Mouse (Mus musculus): ENCODE data around the gene Vrk1. TPM values are rescaled to one million over a fixed set of nuclear protein-coding genes. Genes with fewer than 3 reads are reported as not detected.
A peak's percentile ranks its signal among the peaks of the same experiment; 100 is the strongest.

The Vrk1 gene
- polyA plus RNA-seq, 1 experiment from 2014 or later, result 108 TPM

- H3K27me3 ChIP-seq (ENCODE audit: control insufficient read depth, insufficient read depth, low read length), result no peaks in the 10 kb centered on the region
- H3K4me3 ChIP-seq (ENCODE audit: low read depth, low read length), result no peak overlapping the region
- WGBS, result 84% methylated on average over 12 of the region's 12 CpGs
- no peaks in the 10 kb centered on the region for H3K9me3 ChIP-seq (ENCODE audit: control insufficient read depth, low read length)
- no peak overlapping the region for H3K27ac ChIP-seq (replicated peaks; ENCODE audit: low read depth, low read length)
- H3K4me2 ChIP-seq (ENCODE audit: low read depth, severe bottlenecking), result peak overlapping the region; percentile 25; the same call in 1 of the 2 replicates
- no peaks in the 10 kb centered on the region for H3K36me3 ChIP-seq (ENCODE audit: control insufficient read depth, insufficient read depth, low read length)
- H3K9ac ChIP-seq (ENCODE audit: low read length), result peak overlapping the region; percentile 5
- ATAC-seq (ENCODE audit: insufficient number of reproducible peaks, low FRiP score, low TSS enrichment, low read depth), result no peak; the same call in 1 of the 2 replicates
- no peaks in the 10 kb centered on the region for H3K4me1 ChIP-seq (ENCODE audit: control insufficient read depth, insufficient read depth, low read length)
- no peak for DNase-seq (ENCODE audit: low spot score)
These were observed 732 bp upstream of the Vrk1 start for GRCm38 (mm10) chr12:106009122-106009870.

GRCm38 (mm10) chr12:106012161-106012560 is 2.1 kb downstream of the Vrk1 start:
- H3K36me3 ChIP-seq (ENCODE audit: control insufficient read depth, insufficient read depth, low read length), result no peaks in the 10 kb centered on the region
- ATAC-seq (ENCODE audit: insufficient number of reproducible peaks, low FRiP score, low TSS enrichment, low read depth), result no peak
- WGBS, result 81% methylated on average over 2 of the region's 2 CpGs

GRCm38 (mm10) chr12:106016265-106017012 is 6.4 kb downstream of the Vrk1 start:
- Histone ChIP-seq H3K4me1 (ENCODE audit: control insufficient read depth, insufficient read depth, low read length) (no peaks in the 10 kb centered on the region), H3K4me3 (ENCODE audit: low read depth, low read length) (no peak overlapping the region), H3K27me3 (ENCODE audit: control insufficient read depth, insufficient read depth, low read length) (no peaks in the 10 kb centered on the region), H3K36me3 (ENCODE audit: control insufficient read depth, insufficient read depth, low read length) (no peaks in the 10 kb centered on the region), H3K9ac (ENCODE audit: low read length) (no peak overlapping the region), H3K27ac (replicated peaks; ENCODE audit: low read depth, low read length) (no peak overlapping the region), H3K4me2 (ENCODE audit: low read depth, severe bottlenecking) (no peak overlapping the region), H3K9me3 (ENCODE audit: control insufficient read depth, low read length) (no peaks in the 10 kb centered on the region)
- DNase-seq (ENCODE audit: low spot score) (no peak), ATAC-seq (ENCODE audit: insufficient number of reproducible peaks, low FRiP score, low TSS enrichment, low read depth) (no peak)
- WGBS, result 93% methylated on average over 12 of the region's 12 CpGs

More at GRCm38 (mm10) chr12:106012161-106012560, 2.1 kb downstream of the Vrk1 start:
- Histone ChIP-seq H3K27ac (replicated peaks; ENCODE audit: low read depth, low read length) (no peak overlapping the region), H3K27me3 (ENCODE audit: control insufficient read depth, insufficient read depth, low read length) (no peaks in the 10 kb centered on the region), H3K4me3 (ENCODE audit: low read depth, low read length) (no peak overlapping the region), H3K9ac (ENCODE audit: low read length) (no peak overlapping the region), H3K4me2 (ENCODE audit: low read depth, severe bottlenecking) (no peak overlapping the region), H3K9me3 (ENCODE audit: control insufficient read depth, low read length) (no peaks in the 10 kb centered on the region), H3K4me1 (ENCODE audit: control insufficient read depth, insufficient read depth, low read length) (no peaks in the 10 kb centered on the region)
- no peak for DNase-seq (ENCODE audit: low spot score)

GRCm38 (mm10) chr12:106020063-106020462 is 10.0 kb downstream of the Vrk1 start:
- Histone ChIP-seq H3K4me2 (ENCODE audit: low read depth, severe bottlenecking) (no peak overlapping the region), H3K4me1 (ENCODE audit: control insufficient read depth, insufficient read depth, low read length) (no peaks in the 10 kb centered on the region), H3K27ac (replicated peaks; ENCODE audit: low read depth, low read length) (no peak overlapping the region), H3K9ac (ENCODE audit: low read length) (no peak overlapping the region), H3K4me3 (ENCODE audit: low read depth, low read length) (no peak overlapping the region), H3K36me3 (ENCODE audit: control insufficient read depth, insufficient read depth, low read length) (no peaks in the 10 kb centered on the region), H3K27me3 (ENCODE audit: control insufficient read depth, insufficient read depth, low read length) (no peaks in the 10 kb centered on the region), H3K9me3 (ENCODE audit: control insufficient read depth, low read length) (no peaks in the 10 kb centered on the region)
- ATAC-seq (ENCODE audit: insufficient number of reproducible peaks, low FRiP score, low TSS enrichment, low read depth), result no peak
- DNase-seq (ENCODE audit: low spot score), result no peak
- 83% methylated on average over 4 of the region's 4 CpGs for WGBS

- H3K27me3 ChIP-seq (ENCODE audit: control insufficient read depth, insufficient read depth, low read length), result no peaks in the 10 kb centered on the region
These were observed 13.6 kb downstream of the Vrk1 start for GRCm38 (mm10) chr12:106023652-106024051.

GRCm38 (mm10) chr12:106025416-106025815 is 15.4 kb downstream of the Vrk1 start:
- Histone ChIP-seq H3K9me3 (ENCODE audit: control insufficient read depth, low read length) (no peaks in the 10 kb centered on the region), H3K4me2 (ENCODE audit: low read depth, severe bottlenecking) (no peak overlapping the region), H3K27ac (replicated peaks; ENCODE audit: low read depth, low read length) (no peak overlapping the region), H3K9ac (ENCODE audit: low read length) (no peak overlapping the region), H3K4me1 (ENCODE audit: control insufficient read depth, insufficient read depth, low read length) (no peaks in the 10 kb centered on the region), H3K36me3 (ENCODE audit: control insufficient read depth, insufficient read depth, low read length) (peaks cover 6% of the 10 kb centered on the region; the same call in 1 of the 2 replicates), H3K27me3 (ENCODE audit: control insufficient read depth, insufficient read depth, low read length) (no peaks in the 10 kb centered on the region), H3K4me3 (ENCODE audit: low read depth, low read length) (no peak overlapping the region)
- no peak for DNase-seq (ENCODE audit: low spot score)
- WGBS, result 77% methylated on average over 6 of the region's 6 CpGs
- ATAC-seq (ENCODE audit: insufficient number of reproducible peaks, low FRiP score, low TSS enrichment, low read depth), result no peak

More at GRCm38 (mm10) chr12:106023652-106024051, 13.6 kb downstream of the Vrk1 start:
- H3K4me2 ChIP-seq (ENCODE audit: low read depth, severe bottlenecking), result no peak overlapping the region
- DNase-seq (ENCODE audit: low spot score) (no peak), ATAC-seq (ENCODE audit: insufficient number of reproducible peaks, low FRiP score, low TSS enrichment, low read depth) (no peak)
- no peak overlapping the region for H3K27ac ChIP-seq (replicated peaks; ENCODE audit: low read depth, low read length)
- H3K36me3 ChIP-seq (ENCODE audit: control insufficient read depth, insufficient read depth, low read length), result peaks cover 3% of the 10 kb centered on the region; the same call in 1 of the 2 replicates
- no peak overlapping the region for H3K4me3 ChIP-seq (ENCODE audit: low read depth, low read length)
- no peaks in the 10 kb centered on the region for H3K4me1 ChIP-seq (ENCODE audit: control insufficient read depth, insufficient read depth, low read length)
- H3K9ac ChIP-seq (ENCODE audit: low read length), result no peak overlapping the region
- 94% methylated on average over 9 of the region's 9 CpGs for WGBS
- H3K9me3 ChIP-seq (ENCODE audit: control insufficient read depth, low read length), result no peaks in the 10 kb centered on the region

GRCm38 (mm10) chr12:106026385-106027134 is 16.5 kb downstream of the Vrk1 start:
- WGBS, result 91% methylated on average over 16 of the region's 16 CpGs
- H3K9ac ChIP-seq (ENCODE audit: low read length), result no peak overlapping the region
- no peaks in the 10 kb centered on the region for H3K9me3 ChIP-seq (ENCODE audit: control insufficient read depth, low read length)
- H3K4me3 ChIP-seq (ENCODE audit: low read depth, low read length), result no peak overlapping the region
- H3K27me3 ChIP-seq (ENCODE audit: control insufficient read depth, insufficient read depth, low read length), result no peaks in the 10 kb centered on the region
- ATAC-seq (ENCODE audit: insufficient number of reproducible peaks, low FRiP score, low TSS enrichment, low read depth), result no peak
- peaks cover 6% of the 10 kb centered on the region; the same call in 1 of the 2 replicates for H3K36me3 ChIP-seq (ENCODE audit: control insufficient read depth, insufficient read depth, low read length)
- DNase-seq (ENCODE audit: low spot score), result no peak
- H3K27ac ChIP-seq (replicated peaks; ENCODE audit: low read depth, low read length), result no peak overlapping the region
- no peak overlapping the region for H3K4me2 ChIP-seq (ENCODE audit: low read depth, severe bottlenecking)
- no peaks in the 10 kb centered on the region for H3K4me1 ChIP-seq (ENCODE audit: control insufficient read depth, insufficient read depth, low read length)

- Histone ChIP-seq H3K27me3 (ENCODE audit: control insufficient read depth, insufficient read depth, low read length) (no peaks in the 10 kb centered on the region), H3K9me3 (ENCODE audit: control insufficient read depth, low read length) (no peaks in the 10 kb centered on the region), H3K9ac (ENCODE audit: low read length) (no peak overlapping the region), H3K27ac (replicated peaks; ENCODE audit: low read depth, low read length) (no peak overlapping the region), H3K4me1 (ENCODE audit: control insufficient read depth, insufficient read depth, low read length) (no peaks in the 10 kb centered on the region), H3K4me2 (ENCODE audit: low read depth, severe bottlenecking) (no peak overlapping the region), H3K36me3 (ENCODE audit: control insufficient read depth, insufficient read depth, low read length) (peaks cover 6% of the 10 kb centered on the region; the same call in 1 of the 2 replicates), H3K4me3 (ENCODE audit: low read depth, low read length) (no peak overlapping the region)
- ATAC-seq (ENCODE audit: insufficient number of reproducible peaks, low FRiP score, low TSS enrichment, low read depth) (no peak), DNase-seq (ENCODE audit: low spot score) (no peak)
- 84% methylated on average over 5 of the region's 5 CpGs for WGBS
These were observed 17.3 kb downstream of the Vrk1 start for GRCm38 (mm10) chr12:106027372-106027771.

Measured in limb, embryonic 11.5 days (tissue).